Mouse (Mus musculus) embryonic facial prominence, embryonic 12.5 days (tissue): Measurements from ENCODE around the gene Miox. TPM values are rescaled to one million over a fixed set of nuclear protein-coding genes. Genes with fewer than 3 reads are reported as not detected.

Source experiments
- ATAC-seq: fragments of 200-750 bp; cut with Nextera tagmentation; 2 replicates; pipeline ENCODE4 v1.8.0; 2017; ENCODE audit not compliant: insufficient number of reproducible peaks, insufficient read depth, low FRiP score, low TSS enrichment
- H3K27ac ChIP-seq: fragments of 300-500 bp; sonication (generic); 2 replicates; pipeline ENCODE4 v1.5.1; 2016; ENCODE audit warnings: mild to moderate bottlenecking
- H3K27me3 ChIP-seq: fragments of 300-500 bp; sonication (generic); 2 replicates; pipeline ENCODE4 v1.6.1; 2016; ENCODE audit warnings: mild to moderate bottlenecking, moderate library complexity
- H3K36me3 ChIP-seq: fragments of 300-500 bp; sonication (generic); 2 replicates; pipeline ENCODE4 v1.6.1; 2016; ENCODE audit warnings: mild to moderate bottlenecking
- H3K4me1 ChIP-seq: fragments of 300-500 bp; sonication (generic); 2 replicates; pipeline ENCODE4 v1.6.1; 2016
- H3K4me2 ChIP-seq: fragments of 300-500 bp; sonication (generic); replicated peaks from 2 replicates; pipeline ENCODE4 v1.6.1; 2016; ENCODE audit warnings: mild to moderate bottlenecking, moderate library complexity
- H3K4me3 ChIP-seq: fragments of 300-500 bp; sonication (generic); 2 replicates; pipeline ENCODE4 v1.5.1; 2016; ENCODE audit warnings: mild to moderate bottlenecking
- H3K9ac ChIP-seq: fragments of 300-500 bp; sonication (generic); 2 replicates; pipeline ENCODE4 v1.6.1; 2016; ENCODE audit warnings: mild to moderate bottlenecking, moderate library complexity
- H3K9me3 ChIP-seq: fragments of 300-500 bp; sonication (generic); 2 replicates; pipeline ENCODE4 v1.6.1; 2016; ENCODE audit warnings: mild to moderate bottlenecking, moderate library complexity
- WGBS: fragments of 180-500 bp; shearing (Covaris S2); methylation state at CpG from one replicate; pipeline ENCODE4 v1.1.7; 2016; 5-methylcytosine and 5-hydroxymethylcytosine counted together
- polyA plus RNA-seq: library from polyadenylated mRNA; unstranded; fragments of >200 nt; fragmentation: Nextera tagmentation; extraction: Ambion mirVana; gene quantifications from 2 replicates; pipeline ENCODE4 v1.2.1, GENCODE M21; 2016

Miox gene
- polyA plus RNA-seq, 1 experiment from 2014 or later, result not detected

DNA sequence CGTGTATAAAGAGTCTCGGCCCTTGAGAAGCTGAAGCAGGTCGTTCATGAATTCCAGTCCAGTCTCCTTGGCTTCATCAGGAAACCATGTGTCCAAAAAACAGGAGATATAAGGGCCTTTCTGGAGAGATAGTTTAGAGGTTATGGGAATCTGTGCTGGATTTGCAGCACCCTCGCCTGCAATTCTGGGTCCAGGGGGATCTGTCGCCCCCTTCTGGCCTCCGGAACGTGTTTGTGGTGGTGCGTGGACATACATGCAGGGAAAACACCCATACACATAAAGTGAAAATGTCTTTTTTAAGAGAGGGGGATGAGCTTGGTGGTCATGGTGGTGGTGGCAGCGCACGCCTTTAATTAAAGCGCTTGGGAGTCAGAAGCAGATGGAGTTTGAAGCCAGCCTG is 18.1 kb upstream of the Miox start:
- no peak for ATAC-seq
- Histone ChIP-seq H3K4me2 (no peak overlapping the region), H3K4me3 (no peak overlapping the region), H3K36me3 (no peaks in the 10 kb centered on the region), H3K9ac (no peak overlapping the region), H3K9me3 (no peaks in the 10 kb centered on the region), H3K27me3 (no peaks in the 10 kb centered on the region), H3K27ac (no peak overlapping the region), H3K4me1 (peaks cover 16% of the 10 kb centered on the region)
- 62% methylated on average over 11 of the region's 11 CpGs for WGBS

DNA sequence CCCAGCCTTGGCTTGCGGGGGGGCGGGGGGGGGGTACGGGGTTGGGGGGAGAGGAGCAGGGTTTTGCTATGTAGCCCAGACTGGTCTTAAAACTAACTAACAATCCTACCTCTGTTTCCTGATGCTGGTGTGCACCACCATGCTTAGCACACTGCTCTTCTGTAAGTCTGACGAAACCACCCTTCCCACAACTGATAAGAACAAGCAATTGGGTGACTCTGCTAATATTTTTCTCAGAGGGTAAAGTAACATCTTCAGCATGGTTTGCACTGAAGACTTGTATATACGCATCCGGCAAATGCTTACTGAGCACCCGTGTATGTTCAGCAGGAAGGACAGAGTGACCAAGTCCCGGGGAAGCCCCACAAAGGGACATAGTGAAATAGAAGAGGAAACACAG is 12.9 kb upstream of the Miox start:
- Histone ChIP-seq H3K36me3 (no peaks in the 10 kb centered on the region), H3K9ac (no peak overlapping the region), H3K4me3 (no peak overlapping the region), H3K27me3 (peaks cover 12% of the 10 kb centered on the region), H3K27ac (no peak overlapping the region), H3K4me1 (peaks cover 8% of the 10 kb centered on the region; the same call in 1 of the 2 replicates), H3K4me2 (no peak overlapping the region), H3K9me3 (no peaks in the 10 kb centered on the region)
- ATAC-seq, result no peak
- 77% methylated on average over 8 of the region's 8 CpGs for WGBS

DNA sequence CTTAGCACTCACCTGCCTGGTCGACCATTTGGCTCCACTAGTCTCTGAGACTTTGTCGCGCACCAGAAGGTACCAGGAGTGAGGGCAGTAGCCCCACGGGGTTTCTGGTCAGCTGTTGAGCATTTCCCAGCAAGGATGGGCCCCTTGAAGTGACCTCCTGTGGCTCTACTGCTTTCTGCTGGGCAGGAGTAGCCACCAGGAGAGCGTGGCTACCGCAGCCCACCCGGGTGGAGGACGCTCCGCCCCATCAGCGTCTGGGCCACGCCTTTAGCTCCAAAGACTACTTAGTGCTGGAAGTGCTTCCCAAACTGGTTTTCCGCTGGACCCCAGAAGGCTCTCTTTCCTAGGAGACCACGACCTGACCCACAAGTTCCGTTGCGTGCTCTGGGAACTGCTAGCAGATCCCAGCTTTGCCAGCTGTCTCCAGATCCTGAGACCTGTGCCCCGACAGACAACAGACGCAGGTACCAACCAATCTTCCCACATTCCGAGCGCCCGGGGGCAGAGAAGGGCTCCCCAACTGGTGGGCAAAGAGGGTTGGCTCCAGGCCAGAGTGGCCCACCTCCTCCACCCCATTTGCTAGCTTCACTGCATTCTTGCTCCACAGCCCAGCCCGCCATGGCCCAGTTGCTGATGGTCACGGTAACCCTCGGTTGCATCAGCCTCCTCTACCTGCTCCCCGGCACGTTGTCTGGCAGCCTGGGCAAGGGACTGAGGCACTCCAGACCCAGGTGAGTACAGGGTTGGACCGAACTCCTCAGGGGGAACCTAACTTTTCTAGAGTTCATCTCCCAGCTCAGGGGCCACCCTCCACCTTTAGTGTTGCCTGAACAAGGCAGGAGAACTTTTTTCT is 11.3 kb upstream of the Miox start, which contains the start of gene Adm2:
Gene Adm2, plus strand, starts transcription at position 51 of the 853 bp plus-strand sequence.
- H3K4me3 ChIP-seq, result peak within 1 kb of the TSS; percentile 23
- ATAC-seq, result no peak

DNA sequence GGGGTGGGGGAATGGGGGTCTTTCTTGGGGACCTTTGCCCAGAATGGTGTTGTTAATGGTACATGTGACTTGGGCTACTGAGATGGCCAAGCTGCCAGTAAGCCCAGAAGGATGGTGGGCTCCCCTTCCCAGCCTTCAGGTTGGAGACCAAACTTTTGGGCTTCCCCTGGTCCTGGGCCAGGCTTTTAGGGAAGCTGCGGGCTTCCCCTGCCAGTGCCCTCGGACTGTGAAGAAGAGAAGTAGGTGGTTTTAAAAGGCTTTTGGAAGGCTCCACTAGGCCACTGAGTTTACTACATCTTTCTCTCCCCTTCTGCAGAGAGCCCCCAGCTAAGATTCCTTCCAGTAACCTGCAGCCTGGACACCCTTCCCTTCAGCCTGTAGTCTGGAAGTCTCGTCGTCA is 10.5 kb upstream of the Miox start:
- Histone ChIP-seq H3K9ac (no peak overlapping the region), H3K4me1 (peaks cover 8% of the 10 kb centered on the region; the same call in 1 of the 2 replicates), H3K27me3 (peaks cover 12% of the 10 kb centered on the region), H3K4me3 (no peak overlapping the region), H3K27ac (no peak overlapping the region), H3K36me3 (no peaks in the 10 kb centered on the region), H3K9me3 (no peaks in the 10 kb centered on the region), H3K4me2 (no peak overlapping the region)
- ATAC-seq, result no peak
- 86% methylated on average over 4 of the region's 4 CpGs for WGBS

More for the DNA sequence above, 11.3 kb upstream of the Miox start, which contains the start of gene Adm2:
- H3K36me3 ChIP-seq, result no peaks in the 10 kb centered on the region
- H3K9me3 ChIP-seq, result no peaks in the 10 kb centered on the region
- peaks cover 12% of the 10 kb centered on the region for H3K27me3 ChIP-seq
- H3K9ac ChIP-seq, result no peak within 1 kb of the TSS
- no peak within 1 kb of the TSS for H3K27ac ChIP-seq
- H3K4me2 ChIP-seq, result peak within 1 kb of the TSS; percentile 44
- H3K4me1 ChIP-seq, result peaks cover 8% of the 10 kb centered on the region; the same call in 1 of the 2 replicates
- 8% methylated on average over 26 of the region's 26 CpGs for WGBS

DNA sequence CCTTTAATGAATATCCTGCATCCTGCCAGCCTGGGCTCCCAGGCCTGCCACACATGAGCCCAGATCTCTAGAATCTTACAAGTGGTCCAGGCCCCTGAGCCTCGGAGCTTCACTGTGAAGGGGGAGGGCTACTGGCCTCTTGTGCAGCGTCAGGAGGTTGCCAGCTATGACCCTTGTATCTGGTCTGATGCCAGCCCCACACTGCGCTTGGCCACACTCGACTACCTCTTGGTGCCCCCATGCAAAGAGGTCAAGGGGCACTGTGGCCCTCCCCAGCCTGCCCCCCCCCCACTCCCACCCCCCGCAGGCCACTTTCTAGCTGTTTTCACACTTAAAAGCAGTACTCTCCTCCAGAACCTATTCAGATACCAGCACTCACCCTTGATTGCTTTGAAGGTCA is 7.8 kb upstream of the Miox start:
- Histone ChIP-seq H3K36me3 (no peaks in the 10 kb centered on the region), H3K9me3 (no peaks in the 10 kb centered on the region), H3K9ac (no peak overlapping the region), H3K27me3 (peaks cover 12% of the 10 kb centered on the region), H3K4me2 (no peak overlapping the region), H3K27ac (no peak overlapping the region), H3K4me1 (peaks cover 8% of the 10 kb centered on the region; the same call in 1 of the 2 replicates), H3K4me3 (no peak overlapping the region)
- no peak for ATAC-seq
- WGBS, result 67% methylated on average over 5 of the region's 5 CpGs

DNA sequence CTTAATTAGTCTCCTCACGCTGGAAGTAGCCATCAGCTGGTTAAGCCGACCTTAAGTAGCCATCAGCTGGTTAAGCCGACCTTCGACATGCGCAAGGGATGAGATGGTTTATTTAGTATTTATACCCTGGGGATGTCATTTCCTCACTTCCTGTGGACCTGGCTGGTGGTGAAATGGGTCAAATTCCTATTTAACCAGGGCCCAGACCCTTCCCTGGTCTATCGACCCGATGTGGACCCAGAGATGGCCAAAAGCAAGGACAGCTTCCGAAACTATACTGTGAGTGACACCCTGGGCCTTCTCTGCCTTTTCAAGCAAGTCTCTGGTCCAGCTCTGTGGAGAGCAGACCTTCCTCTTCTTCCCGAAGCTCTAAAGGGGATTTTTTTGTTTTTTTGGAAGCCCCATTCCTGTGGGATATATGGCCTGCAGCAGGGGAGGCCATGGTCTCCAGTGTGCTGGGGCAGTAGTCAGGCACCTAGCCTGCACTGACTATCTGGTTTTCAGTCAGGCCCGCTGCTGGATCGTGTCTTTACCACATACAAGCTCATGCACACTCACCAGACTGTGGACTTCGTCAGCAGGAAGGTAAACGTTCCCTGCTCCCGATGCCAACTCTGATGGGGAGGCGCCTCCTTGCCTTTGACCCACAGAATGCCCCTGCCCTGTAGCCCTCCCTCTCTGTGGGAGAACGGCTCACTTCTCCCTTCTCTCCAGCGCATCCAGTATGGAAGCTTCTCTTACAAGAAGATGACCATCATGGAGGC is 758 bp downstream of the Miox start:
- 83% methylated on average over 17 of the region's 17 CpGs for WGBS
- Histone ChIP-seq H3K4me3 (no peak overlapping the region), H3K4me1 (no peaks in the 10 kb centered on the region), H3K4me2 (no peak overlapping the region), H3K9ac (no peak overlapping the region), H3K36me3 (no peaks in the 10 kb centered on the region), H3K27ac (no peak overlapping the region), H3K9me3 (no peaks in the 10 kb centered on the region), H3K27me3 (no peaks in the 10 kb centered on the region)
- no peak for ATAC-seq

DNA sequence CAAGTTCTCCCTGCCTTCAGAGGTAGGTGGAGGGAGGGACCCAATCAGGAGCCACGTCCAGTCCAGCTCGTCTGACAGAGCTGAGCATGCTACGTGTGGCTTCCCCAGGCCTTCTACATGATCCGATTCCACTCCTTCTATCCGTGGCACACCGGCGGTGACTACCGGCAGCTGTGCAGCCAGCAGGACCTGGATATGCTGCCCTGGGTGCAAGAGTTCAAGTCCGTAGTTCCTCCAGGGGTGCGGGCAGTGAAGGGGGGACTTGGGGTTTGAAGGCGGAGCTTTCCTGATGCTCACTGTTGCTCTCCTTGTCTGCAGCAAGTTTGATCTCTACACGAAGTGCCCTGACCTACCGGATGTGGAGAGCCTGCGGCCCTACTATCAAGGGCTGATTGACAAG is 2.2 kb downstream of the Miox start:
- H3K36me3 ChIP-seq, result no peaks in the 10 kb centered on the region
- H3K9ac ChIP-seq, result no peak overlapping the region
- no peaks in the 10 kb centered on the region for H3K4me1 ChIP-seq
- H3K4me3 ChIP-seq, result no peak overlapping the region
- no peaks in the 10 kb centered on the region for H3K9me3 ChIP-seq
- ATAC-seq, result no peak
- no peak overlapping the region for H3K4me2 ChIP-seq
- WGBS, result 85% methylated on average over 14 of the region's 14 CpGs
- H3K27ac ChIP-seq, result no peak overlapping the region
- H3K27me3 ChIP-seq, result no peaks in the 10 kb centered on the region

DNA sequence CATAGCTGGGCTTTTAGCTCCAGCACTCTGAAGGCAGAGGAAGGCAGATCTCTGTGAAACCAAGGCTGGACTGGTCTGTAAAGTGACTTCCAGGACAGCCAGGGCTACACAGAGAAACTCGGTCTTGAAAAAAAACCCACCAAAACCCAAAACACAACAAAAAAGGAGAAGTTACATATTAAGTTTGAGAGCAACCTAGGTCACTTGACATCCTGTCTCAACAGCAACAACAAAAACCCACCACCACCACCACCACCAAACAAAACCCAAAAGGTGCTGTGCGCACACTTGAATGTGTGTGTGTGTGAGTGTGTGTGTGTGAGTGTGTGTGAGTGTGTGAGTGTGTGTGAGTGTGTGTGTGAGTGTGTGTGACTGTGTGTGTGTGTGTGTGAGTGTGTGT is 5.5 kb downstream of the Miox start:
- H3K9ac ChIP-seq, result no peak overlapping the region
- H3K4me1 ChIP-seq, result no peaks in the 10 kb centered on the region
- no peaks in the 10 kb centered on the region for H3K27me3 ChIP-seq
- H3K27ac ChIP-seq, result no peak overlapping the region
- no peak for ATAC-seq
- H3K4me3 ChIP-seq, result no peak overlapping the region
- 88% methylated on average over 2 of the region's 2 CpGs for WGBS
- no peaks in the 10 kb centered on the region for H3K9me3 ChIP-seq
- H3K4me2 ChIP-seq, result no peak overlapping the region
- H3K36me3 ChIP-seq, result no peaks in the 10 kb centered on the region

DNA sequence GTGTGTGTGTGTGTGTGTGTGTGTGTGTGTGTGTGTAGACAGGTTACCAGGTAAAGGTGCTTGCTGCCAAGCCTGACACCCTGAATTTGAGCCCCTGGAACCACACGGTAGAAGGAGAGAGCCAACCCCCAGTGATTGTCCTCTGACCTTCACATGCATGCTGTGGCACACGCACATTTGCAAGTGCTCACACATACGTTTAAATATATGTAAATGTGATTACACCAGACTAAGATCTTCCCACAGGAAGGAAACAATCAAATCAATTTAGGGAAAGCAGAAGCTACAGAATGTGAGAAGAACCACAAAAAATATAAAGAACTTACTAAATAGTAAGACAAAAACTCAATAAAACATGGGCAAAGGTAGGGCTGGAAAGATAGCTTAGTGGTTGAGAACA is 5.9 kb downstream of the Miox start:
- 74% methylated on average over 3 of the region's 3 CpGs for WGBS

DNA sequence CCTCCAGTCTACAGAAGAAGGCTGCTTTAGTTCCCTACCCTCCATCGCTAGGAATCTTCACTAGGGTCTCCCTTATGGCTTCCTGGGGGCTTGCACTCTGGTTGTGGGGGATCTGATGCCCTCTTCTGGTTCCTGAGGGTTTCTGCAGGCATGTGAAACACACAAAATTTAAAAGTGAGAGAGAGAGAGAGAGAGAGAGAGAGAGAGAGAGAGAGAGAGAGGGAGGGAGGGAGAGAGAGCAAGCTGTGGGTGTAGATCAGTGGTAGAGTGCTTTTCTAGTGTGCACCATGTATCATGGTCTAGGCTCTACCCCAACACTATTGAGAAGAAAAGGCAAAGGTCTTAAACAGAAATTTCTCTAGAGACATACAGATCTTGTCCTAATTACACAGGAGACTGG is 7.5 kb downstream of the Miox start:
- H3K9ac ChIP-seq, result no peak overlapping the region
- no peaks in the 10 kb centered on the region for H3K9me3 ChIP-seq
- no peaks in the 10 kb centered on the region for H3K4me1 ChIP-seq
- H3K4me2 ChIP-seq, result no peak overlapping the region
- no peak for ATAC-seq
- H3K27me3 ChIP-seq, result no peaks in the 10 kb centered on the region
- 34% methylated on average over 1 of the region's 1 CpGs for whole genome bisulfite sequencing
- H3K4me3 ChIP-seq, result no peak overlapping the region
- no peaks in the 10 kb centered on the region for H3K36me3 ChIP-seq
- no peak overlapping the region for H3K27ac ChIP-seq

More for the DNA sequence above, 5.9 kb downstream of the Miox start:
- Histone ChIP-seq H3K4me1 (no peaks in the 10 kb centered on the region), H3K9ac (no peak overlapping the region), H3K9me3 (no peaks in the 10 kb centered on the region), H3K4me2 (no peak overlapping the region), H3K36me3 (no peaks in the 10 kb centered on the region), H3K27ac (no peak overlapping the region), H3K27me3 (no peaks in the 10 kb centered on the region), H3K4me3 (no peak overlapping the region)
- ATAC-seq, result no peak

DNA sequence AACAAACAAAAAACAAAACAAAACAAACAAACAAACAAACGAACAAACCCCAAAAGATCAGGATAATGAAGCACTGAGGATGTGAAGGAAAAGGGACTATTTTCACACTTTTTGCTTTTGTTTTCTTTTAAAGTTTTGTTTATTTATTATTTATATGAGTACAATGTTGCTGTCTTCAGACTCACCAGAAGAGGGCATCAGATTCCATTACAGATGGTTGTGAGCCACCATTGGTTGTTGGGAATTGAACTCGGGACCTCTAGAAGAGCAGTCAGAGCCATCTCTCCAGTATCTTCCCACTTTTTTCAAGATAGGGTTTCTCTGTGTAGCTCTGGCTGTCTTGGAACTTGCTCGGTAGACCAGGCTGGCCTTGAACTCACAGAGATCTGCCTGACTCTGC is 9.1 kb downstream of the Miox start:
- WGBS, result 87% methylated on average over 3 of the region's 3 CpGs
- Histone ChIP-seq H3K4me1 (no peaks in the 10 kb centered on the region), H3K27me3 (no peaks in the 10 kb centered on the region), H3K36me3 (no peaks in the 10 kb centered on the region), H3K4me3 (no peak overlapping the region), H3K9me3 (no peaks in the 10 kb centered on the region), H3K9ac (no peak overlapping the region), H3K27ac (no peak overlapping the region), H3K4me2 (no peak overlapping the region)
- no peak for ATAC-seq

DNA sequence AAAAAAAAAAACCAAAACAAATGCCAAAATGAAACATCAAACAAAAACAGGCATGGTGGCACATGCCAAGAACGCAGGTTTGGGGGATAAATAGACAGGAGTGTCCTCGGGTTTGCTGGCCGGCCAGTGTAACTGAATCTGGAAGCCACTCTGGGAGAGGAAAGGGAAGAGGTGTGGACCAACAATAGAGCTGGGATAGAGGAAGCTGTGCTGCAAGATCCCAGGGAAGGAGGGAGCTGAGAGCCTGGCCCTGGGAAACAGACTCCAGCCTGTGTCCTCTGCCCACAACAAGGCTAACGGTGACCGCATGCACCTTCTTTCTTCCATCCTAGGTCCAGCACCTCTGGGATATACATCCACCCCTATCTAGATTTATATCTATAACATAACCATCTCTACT is 16.2 kb downstream of the Miox start:
- peaks cover 37% of the 10 kb centered on the region for H3K36me3 ChIP-seq
- H3K4me2 ChIP-seq, result no peak overlapping the region
- ATAC-seq, result no peak
- H3K27me3 ChIP-seq, result no peaks in the 10 kb centered on the region
- no peaks in the 10 kb centered on the region for H3K9me3 ChIP-seq
- WGBS, result 79% methylated on average over 5 of the region's 5 CpGs
- H3K27ac ChIP-seq, result no peak overlapping the region
- no peak overlapping the region for H3K9ac ChIP-seq
- peaks cover 14% of the 10 kb centered on the region for H3K4me1 ChIP-seq
- no peak overlapping the region for H3K4me3 ChIP-seq
